Mouse (Mus musculus): ENCODE data around the gene Ttll12. TPM values are rescaled to one million over a fixed set of nuclear protein-coding genes. Genes with fewer than 3 reads are reported as not detected.

Ttll12 gene
- 10 to 100 TPM; 18.2 to 19.6 TPM for total RNA-seq (2021)
- long read RNA-seq, transcript Ttll12-201 (14 exons, 3,774 nt), result major isoform, 18 of 23 reads
- long read RNA-seq, partial matches to known transcripts, result 0 of 23 reads
- long read RNA-seq, other reads (novel, unspliced or antisense), result 5 of 23 reads

DNA sequence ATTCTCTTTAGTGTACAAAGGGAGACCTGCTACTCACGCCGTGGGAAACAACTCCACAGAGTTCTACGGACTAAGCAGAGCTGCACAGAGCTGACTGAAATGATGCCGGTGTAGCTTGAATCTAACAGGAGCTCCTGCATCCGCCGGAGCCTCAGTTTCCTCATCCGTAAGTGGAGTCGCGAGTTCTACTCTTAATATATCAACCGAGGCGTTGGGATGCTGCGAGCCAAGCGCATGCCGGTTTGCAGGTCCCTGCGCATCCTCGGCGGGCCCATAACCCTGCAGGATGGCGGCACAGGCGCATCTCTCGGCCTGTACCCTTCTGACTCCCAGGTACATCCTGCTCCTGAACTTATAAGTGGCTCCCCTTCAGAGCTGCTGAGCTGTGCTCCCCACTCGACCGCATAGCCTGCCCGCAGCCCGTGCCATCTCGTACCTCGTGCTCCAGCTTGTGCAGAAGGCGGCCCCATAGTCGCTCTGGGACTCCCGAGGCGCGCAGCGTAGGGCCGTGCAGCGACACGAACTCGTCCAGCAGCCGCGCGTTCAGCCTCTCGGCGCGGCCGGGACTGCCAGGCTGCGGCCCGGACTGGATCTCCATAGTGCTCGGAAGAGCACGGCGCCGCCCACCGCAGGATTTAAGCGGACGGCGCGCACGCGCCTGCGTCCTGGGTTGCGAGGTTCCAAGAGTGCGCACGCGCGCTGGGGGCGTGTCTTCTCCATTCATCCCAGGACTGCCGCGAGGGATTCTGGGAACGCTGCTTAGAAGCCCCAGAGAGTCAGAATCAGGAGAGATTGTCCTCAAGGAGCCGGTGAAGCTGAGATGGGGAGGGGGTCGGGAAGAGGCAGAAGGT is at the start of gene Ttll12:
Gene Ttll12, minus strand, starts transcription at position 645 of the 851 bp plus-strand sequence.
- DNase-seq (ENCODE audit: low spot score in 2 of 2), result peak; percentile 93 to 97

DNA sequence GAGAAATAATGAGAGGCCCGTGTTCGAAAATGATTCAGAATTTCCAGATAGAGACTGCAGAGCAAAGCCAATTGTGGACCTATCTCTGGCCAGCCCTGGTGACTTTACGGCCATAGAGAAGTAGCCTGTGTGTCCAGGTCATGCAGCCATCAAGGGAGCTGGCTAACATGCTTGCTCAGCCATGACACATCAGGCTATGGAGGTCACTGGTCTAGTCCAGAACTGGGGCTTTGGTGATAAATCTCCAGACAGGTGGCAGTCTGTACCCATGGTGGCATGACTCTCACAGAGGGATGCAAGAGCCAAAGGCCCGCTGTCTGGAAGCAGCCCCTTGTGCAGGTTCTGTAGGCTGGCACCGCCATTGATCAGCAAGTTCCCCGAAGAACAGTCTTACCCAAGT is 47.6 kb upstream of the Ttll12 start:
- DNase-seq (ENCODE audit: low spot score in 2 of 2), result no peak

GRCm38 (mm10) chr15:83640208-83640607 is 45.3 kb upstream of the Ttll12 start:
- DNase-seq (ENCODE audit: low spot score in 2 of 2), result no peak

GRCm38 (mm10) chr15:83639160-83639559 is 44.2 kb upstream of the Ttll12 start:
- no peak for DNase-seq (ENCODE audit: low spot score in 2 of 2)

DNA sequence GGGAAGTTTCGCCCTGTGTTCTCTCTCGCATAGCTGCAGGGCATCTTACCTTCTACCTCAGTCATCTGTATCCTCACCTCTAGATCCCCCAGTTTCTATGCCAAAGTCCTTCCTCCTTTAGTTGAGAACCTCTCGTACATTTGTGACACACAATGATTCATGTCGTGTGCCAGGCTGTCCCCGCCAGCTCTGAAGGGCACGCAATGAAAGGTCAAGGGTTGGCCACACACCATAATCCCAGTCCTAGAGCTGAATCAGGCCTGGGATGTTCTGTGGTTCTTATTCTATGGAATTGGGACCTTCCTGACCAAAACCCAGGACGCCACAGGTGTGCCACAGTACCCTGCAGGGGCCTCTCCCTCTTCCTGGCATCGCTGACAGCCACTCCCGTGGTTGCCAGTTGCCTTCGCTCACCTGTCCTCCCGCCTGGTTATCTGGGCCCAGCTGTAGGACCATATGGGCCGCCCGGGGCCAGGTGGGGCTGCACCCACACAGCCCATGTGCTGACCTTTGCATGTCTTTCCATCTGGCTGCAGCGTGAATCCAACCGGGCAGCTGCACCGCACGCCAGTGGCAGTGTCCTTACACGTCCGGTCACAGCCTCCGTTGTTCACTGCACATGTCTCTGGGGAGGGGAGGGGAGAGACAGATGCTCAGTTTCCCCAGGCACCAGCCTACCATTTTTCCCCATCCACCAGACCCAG is 43.4 kb upstream of the Ttll12 start:
- no peak for DNase-seq (ENCODE audit: low spot score in 2 of 2)

GRCm38 (mm10) chr15:83636759-83637158 is 41.8 kb upstream of the Ttll12 start:
- peak in 1 of 2 experiments; percentile 17 for DNase-seq (ENCODE audit: low spot score in 2 of 2)

DNA sequence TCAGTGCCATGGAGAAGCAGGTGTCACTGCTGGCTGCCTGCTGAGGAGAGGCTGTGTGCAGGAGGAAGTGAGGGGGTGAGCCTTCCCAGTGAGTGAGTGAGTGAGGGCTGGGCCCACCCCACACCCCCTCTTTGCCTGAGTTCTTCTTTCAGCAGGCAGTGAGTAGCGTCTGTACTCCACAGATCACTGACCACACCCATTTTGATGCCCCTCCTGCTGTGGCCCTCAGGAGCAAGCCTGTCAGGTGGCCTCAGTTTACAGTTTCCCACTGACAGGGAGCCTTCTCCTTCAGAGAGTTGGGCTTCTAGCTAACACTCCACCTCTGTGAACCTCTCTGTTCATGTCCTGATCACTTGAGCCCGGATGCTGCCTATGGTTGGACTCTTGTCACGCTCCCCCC is 40.3 kb upstream of the Ttll12 start:
- no peak for DNase-seq (ENCODE audit: low spot score in 2 of 2)

GRCm38 (mm10) chr15:83634076-83634475 is 39.1 kb upstream of the Ttll12 start:
- DNase-seq (ENCODE audit: low spot score in 2 of 2), result peak in 1 of 2 experiments; percentile 31

- no peak for DNase-seq (ENCODE audit: low spot score in 2 of 2)
These were observed 36.1 kb upstream of the Ttll12 start for GRCm38 (mm10) chr15:83631071-83631470.

DNA sequence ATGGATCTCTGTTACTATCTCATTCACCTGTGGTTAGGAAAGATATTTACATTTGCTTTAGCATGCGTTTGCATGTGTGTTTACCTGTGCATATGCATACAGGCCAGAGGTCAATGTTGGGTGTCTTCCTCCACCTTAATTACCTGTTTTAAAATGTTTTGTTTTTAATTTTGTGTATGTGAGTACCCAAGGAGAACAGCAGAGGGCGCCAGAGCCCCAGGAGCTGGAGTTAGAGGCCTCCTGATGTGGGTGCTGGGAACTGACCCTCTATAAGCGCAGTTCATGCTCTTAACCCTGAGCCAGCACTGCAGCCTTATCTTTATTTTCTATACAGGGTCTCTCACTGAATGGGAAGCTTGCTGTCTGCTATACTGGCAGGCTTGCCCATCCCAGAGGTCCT is 34.8 kb upstream of the Ttll12 start:
- no peak for DNase-seq (ENCODE audit: low spot score in 2 of 2)

DNA sequence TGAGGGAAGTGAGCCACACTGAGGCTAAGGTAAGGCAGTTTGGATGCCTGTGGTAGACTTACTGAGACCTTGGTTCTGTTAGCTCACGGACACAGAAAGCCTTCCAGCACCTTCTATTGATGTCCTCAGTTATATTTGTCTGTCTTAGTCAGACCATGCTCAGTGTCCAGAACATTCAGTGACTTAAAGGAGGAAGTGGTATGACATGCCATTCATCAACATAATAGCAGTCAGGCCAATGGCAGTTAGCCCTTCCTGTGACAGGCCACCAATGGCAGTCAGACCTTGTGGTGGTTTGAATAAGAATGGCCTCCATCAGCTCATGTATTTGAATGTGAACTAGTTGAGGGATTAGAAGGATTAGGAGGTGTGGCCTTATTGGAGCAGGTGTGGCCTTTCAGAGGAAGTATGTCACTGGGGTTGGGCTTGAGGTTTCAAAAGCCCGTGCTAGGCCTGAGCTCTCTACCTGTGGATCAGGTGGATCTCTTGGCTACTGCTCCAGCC is 31.2 kb upstream of the Ttll12 start:
- DNase-seq (ENCODE audit: low spot score in 2 of 2), result no peak

GRCm38 (mm10) chr15:83615245-83615644 is 20.3 kb upstream of the Ttll12 start:
- no peak for DNase-seq (ENCODE audit: low spot score in 2 of 2)

GRCm38 (mm10) chr15:83607115-83607802 is 12.3 kb upstream of the Ttll12 start:
- DNase-seq (ENCODE audit: low spot score in 2 of 2), result peak; percentile 74 to 76

DNA sequence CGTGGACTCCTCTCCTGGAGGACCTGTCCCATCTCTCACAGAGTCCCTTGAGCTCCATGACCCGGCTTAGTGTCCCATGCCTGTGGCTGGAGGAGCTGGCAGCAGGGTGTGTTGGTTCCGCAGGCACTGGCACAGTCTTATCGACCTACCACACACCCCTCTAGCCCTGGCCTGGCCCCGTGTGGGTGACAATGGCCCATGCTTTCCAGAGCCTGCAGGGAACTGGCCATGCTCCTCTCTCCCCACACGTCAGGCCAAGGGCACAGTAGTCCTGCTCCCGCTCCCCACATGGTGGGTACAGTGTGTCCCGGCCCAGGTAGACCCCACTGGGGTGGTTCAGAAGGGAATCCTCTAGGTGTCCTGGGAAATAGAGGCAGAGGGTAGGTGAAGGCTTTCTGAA is 11.7 kb upstream of the Ttll12 start:
- DNase-seq (ENCODE audit: low spot score in 2 of 2), result no peak

- DNase-seq (ENCODE audit: low spot score in 2 of 2), result no peak
These were observed 11.3 kb upstream of the Ttll12 start for GRCm38 (mm10) chr15:83606216-83606615.

- DNase-seq (ENCODE audit: low spot score in 2 of 2), result no peak
These were observed 8.5 kb upstream of the Ttll12 start for GRCm38 (mm10) chr15:83603426-83603825.

- no peak for DNase-seq (ENCODE audit: low spot score in 2 of 2)
These were observed 8.1 kb upstream of the Ttll12 start for GRCm38 (mm10) chr15:83603046-83603396.

- no peak for DNase-seq (ENCODE audit: low spot score in 2 of 2)
These were observed 7.6 kb upstream of the Ttll12 start for GRCm38 (mm10) chr15:83602372-83603045.

GRCm38 (mm10) chr15:83601185-83601584 is 6.2 kb upstream of the Ttll12 start:
- DNase-seq (ENCODE audit: low spot score in 2 of 2), result no peak

- DNase-seq (ENCODE audit: low spot score in 2 of 2), result no peak
These were observed 1.9 kb upstream of the Ttll12 start for GRCm38 (mm10) chr15:83596833-83597232.

- no peak for DNase-seq (ENCODE audit: low spot score in 2 of 2)
These were observed 381 bp upstream of the Ttll12 start for GRCm38 (mm10) chr15:83595364-83595711.

Data from layer of hippocampus, postnatal 10 days (tissue).